Mouse (Mus musculus) kidney, postnatal 4 days (tissue): ENCODE results near the gene Kcnk13.
A peak's percentile ranks its signal among the peaks of the same experiment; 100 is the strongest.
"Not testable (repeated sequence)": the region's sequence is repeated elsewhere in the genome, so short reads cannot be mapped to it uniquely, and the experiment has no call there.

Experiments used
- DNase-seq, 2 experiments: peaks; one replicate each; pipeline ENCODE4 v3.0.0; 2021; ENCODE audit warnings: mixed read lengths in 2 of 2

The Kcnk13 gene

DNA sequence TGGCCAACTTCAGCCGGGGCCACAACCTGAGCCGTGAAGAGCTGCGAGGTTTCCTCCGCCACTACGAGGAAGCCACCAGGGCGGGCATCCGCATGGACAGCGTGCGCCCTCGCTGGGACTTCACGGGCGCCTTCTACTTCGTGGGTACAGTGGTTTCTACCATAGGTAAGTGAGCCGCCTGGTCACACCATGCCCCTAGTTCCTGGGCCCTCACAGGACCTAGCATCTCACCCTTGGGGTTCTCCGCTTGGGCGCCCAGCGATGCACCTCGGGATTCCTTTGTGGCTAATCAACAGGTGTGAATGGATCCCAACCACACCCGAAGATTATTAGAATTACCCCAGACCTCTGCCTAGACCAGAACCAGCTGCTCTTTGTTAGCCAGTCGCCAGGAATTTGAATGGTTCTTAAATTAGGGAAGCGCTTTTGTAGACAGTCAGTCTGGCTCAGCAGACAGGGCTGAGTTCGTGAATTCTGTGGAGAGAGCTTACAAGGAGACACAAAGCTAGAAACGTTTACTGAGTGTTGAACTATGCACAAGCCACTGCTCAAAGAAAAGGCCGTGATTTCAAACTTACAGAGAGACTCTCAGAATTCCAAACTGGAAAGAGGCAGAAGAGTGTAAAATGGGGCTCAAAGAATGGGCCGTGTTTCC lies 1.9 kb downstream of the Kcnk13 start:
- DNase-seq = peak in 1 of 2 experiments; percentile 35

DNA sequence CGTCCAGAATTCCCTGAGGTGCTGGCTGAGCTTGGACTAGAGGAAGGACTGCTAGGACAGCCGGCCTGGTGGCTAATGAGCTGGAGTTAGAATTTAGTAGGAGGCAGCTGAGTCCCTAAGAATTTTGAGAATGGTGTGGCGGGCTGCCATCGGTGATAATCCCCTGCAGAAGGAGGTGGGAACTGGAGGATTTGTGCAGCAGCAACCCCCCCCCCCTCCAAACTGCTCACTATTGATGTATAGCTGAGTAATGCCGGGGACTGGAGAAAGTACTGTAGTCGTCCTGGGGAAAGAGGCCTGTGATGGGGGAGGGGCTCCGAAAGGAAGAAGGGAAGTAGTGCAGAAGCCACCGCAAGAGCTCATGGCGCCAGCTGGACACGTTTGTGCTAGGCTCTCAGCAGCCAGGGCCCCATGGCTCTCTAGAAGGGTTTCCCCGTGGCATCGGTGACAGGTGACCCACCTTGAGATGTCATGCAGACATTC lies 2.6 kb downstream of the Kcnk13 start:
- DNase-seq = peak; percentile 40 to 44

DNA sequence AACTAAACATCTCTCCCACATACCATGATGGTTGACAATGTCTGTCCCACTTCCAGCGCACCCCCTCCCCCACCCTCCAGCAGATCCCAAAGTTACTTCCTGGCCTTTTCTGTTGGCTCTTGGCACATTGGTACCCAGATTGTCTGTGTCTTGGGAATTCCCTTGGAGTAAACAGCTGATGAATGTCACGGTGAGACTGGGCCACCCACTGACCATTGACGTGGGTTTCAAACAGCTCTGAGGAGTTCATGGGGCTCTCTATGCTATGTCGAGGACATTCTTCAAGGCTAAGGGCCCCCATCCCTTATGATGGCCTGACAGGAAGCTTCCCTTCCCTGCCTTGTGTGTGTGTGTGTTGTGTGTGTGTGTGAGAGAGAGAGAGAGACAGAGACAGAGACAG lies 5.6 kb downstream of the Kcnk13 start:
- no peak for DNase-seq

DNA sequence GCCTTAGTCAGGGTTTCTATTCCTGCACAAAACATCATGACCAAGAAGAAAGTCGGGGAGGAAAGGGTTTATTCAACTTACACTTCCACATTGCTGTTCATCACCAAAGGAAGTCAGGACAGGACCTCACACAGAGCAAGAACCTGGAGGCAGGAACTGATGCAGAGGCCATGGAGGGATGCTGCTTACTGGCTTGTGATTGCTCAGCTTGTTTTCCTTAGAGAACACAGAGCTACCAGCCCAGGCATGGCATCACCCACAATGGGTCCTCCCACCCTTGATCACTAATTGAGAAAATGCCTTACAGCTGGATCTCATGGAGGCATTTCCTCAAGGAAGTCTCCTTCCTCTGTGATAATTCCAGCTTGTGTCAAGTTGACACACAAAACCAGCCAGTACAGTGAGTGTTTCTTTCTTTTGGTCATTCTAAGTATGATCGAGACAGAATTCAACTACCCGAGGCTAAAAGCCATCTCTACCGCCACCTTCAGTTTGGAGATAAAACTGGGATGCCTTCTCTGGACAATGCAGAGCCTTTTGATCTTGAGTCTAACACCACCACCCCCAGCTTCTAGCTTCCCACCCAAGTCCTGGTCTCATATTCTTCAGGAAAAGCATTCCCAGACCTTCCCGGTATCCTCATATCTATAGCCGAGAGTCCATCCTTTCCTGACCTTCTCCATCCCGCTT lies 7.1 kb downstream of the Kcnk13 start:
- not testable (repeated sequence) for DNase-seq

DNA sequence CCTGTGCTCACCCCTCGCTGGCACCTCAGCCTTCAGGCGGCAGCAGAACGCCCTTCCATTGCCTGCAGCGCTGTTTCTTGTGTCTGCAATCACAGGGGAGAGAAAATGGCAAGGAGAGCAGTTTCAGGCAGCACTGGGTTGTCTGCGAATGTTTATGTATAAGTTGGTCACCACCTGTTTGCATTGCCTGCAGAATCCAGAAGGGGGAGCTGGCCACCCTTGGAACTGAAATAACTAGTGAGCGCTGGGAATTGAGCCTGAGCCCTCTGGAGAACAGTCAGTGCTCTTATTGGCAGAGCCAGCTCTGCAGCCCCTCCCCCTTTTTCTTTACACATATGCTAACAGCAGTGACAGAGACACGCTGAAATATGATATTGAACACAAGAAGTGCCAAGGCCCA lies 8.5 kb downstream of the Kcnk13 start:
- no peak for DNase-seq

DNA sequence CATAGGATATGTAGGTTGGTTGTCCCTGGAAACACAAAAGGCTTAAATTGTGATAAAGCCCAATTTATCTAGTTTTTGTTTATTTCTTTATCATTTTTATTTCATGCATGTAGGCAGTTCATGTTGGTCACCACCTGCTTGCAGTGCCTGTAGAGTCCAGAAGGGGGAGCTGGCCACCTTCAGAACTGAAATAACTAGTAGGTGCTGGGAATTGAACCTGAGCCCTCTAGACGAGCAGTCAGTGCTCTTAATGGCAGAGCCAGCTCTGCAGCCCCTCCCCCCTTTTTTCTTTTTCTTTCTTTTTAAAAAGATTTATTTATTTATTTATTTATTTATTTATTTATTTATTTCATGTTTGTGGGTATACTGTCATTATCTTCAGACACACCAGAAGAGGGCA lies 9.4 kb downstream of the Kcnk13 start:
- DNase-seq = no peak

DNA sequence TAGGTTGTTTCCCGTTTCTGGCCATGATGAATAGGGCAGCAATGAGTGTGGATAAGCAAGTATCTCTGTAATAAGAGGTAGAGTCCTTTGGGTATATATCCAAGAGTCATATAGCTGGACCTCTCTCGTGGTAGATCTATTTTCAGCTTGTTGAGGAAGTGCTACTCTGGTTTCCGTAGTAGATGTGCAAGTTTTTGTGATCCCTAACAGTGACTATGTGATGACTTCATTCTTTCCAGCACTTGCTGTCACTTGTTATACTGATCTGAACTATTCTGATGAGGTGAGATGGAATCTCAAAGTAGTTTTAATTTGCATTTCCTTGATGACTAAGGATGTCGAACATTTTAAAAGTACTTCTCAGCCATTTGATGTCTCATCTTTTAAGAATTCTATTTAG lies 15.2 kb downstream of the Kcnk13 start:
- DNase-seq = no peak

DNA sequence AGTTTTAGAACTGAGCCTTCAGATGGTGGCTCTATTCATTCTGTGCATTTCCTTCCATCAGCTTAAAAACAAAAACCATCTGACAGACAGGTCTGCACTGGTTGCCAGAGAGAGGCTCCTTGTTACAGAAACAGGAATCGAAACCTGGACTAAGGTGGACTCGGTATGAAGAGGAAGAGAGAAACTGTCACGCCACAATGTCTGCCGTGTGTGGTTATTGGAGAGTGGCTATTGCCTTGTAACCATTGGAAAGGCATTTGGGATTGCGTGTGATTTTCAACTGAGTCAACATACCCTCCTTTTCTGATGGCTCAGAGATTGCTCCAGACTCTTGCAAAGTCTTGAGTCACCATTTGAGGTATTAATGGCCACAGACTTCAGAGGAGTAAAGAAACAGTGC lies 22.5 kb downstream of the Kcnk13 start:
- no peak for DNase-seq

DNA sequence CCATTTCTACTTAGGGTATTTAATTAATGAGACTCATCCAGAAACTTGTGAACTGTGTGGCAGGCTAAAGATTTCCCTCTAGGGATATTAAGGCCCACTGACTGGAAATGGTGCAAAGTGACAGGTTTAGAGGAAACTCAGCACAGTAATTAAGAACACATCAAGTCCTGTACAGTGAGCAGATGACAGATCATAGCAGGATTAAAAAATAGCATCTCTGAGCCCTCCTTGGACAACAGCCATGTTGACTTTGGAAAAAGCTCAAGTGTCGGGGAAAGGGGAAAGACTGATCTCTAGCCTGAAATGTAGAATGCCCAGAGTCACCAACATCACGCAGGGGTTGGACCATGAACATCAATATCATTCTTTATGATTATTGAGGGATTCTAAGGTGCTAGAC lies 23.8 kb downstream of the Kcnk13 start:
- peak; percentile 19 to 31 for DNase-seq

DNA sequence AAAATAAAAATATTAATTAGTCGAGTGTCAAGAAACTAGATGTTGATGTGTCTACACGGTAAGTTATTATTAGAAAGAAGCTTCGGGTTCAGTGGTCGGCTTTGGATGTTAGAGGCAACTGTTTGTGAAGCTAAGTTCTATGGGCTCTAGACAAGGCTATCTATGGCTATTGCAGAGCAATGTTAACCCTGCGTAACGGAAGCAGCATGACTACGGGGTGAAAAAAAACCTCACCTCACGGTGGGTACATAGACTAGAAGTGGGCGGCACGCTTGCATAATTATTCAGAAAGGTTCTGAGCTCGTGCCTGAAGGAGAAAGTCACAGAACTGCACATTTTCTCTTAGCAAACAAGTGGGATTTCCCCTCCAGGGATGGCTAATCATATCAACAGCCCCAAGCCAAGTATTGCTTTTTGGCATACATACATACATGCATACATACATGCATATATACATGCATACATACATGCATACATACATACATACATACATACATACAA lies 28.1 kb downstream of the Kcnk13 start:
- DNase-seq = no peak

DNA sequence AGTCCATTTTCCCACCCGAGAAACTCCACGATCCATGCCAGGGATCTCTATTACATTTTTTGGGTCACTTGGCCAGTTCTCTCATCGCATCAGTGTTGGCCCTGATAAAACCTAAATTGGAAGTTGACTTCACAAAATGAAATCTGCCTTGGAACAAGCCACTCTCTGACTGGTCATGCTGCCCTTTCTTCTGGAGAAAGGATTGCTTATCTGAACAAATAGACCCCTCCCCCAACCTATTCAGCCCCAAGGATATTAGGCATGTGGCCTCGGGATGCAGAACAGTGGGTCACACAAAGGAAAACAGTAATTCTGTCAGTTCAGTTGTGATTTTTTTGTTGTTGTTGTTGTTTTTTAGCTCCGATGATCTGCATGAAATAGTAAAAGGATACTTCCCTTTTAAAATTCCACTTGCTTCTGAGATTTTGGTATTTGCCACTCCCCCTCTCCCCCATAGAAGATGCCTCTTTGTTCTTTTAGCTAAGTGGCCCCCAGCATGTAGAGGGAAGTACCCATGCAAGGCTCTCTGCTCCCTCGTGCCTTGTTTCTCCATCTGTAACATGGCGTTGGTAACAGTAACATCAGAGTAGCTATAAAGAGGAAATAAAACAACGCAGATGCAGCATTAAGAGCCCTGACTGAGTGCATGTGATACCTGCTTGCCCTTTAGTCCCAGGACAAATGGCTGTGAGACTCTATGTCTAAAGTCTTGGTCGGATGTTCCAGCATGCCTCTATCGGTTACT lies 29.0 kb downstream of the Kcnk13 start:
- no peak for DNase-seq

DNA sequence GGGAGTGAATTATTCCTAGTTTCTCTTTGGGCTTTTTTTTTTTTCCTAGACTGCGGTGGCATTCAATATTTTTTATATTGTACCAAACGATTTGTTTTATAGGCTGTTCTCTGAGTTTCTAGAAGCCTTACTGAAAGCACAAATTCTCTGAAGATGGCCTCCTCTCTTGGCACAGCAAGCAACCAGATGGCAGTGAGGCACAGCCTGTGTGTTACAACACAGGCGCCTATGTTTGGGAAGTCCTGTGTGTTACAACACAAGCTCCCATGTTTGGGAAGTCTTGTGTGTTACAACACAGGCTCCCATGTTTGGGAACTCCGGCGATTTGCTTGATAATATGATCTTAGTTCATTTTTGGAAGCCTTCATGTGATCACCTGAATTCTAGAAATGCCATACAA lies 31.7 kb downstream of the Kcnk13 start:
- no peak for DNase-seq

DNA sequence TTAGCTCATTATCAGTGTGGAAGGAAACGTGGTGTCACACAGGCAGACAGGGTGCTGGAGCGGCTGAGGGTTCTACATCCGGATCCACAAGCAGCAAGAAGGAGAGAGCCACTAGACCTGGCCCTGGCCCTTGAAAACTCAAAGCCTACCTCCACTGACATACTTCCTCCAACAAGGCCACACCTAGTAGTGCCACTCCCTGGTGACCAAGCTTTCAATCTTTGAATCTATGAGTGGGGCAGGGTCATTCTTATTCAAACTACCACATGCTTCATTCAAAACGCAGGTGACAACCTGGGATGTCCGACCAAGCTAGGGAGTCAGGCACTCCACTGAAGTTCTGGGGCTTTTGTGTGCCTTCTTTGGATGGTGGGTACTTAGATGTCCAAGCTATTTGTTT lies 35.4 kb downstream of the Kcnk13 start:
- no peak for DNase-seq

DNA sequence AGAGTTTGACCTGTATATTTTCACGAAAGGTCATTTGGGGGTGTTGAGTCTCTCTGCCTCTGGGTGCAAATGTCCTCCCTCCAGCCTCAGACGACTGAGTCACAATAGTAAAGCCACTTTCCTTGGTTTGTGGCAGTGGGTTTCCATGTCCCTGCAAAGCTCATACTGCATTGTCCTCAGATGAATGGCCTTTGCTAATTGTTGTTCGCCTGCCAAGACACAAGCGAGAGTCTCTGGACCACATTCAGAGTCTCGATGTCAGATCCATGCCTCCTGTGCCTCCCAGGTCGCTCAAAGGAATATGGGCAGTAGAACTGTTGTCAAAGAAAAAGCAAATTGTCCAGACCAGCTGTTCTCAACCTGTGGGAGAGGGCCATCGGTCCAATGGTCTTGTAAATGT lies 36.1 kb downstream of the Kcnk13 start:
- no peak for DNase-seq

DNA sequence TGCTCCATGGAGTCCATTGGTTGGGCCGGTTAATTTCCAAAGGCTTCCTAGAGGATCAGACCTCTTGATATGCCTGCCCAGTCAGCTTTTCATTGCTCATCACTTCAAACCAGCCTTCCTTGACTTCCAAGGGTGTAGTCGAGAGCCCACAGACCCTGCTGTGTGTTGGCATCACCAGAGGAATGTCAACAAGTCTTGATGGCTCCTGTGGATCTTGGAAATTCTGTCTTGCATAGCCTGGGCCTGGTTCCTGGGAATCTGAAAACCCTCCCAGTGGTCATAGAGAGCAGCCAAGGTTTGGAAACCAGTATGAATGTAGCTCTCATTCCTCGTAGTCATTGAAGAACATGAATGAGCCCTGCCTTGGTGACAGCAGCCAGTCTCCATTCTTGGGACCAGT lies 36.9 kb downstream of the Kcnk13 start:
- no peak for DNase-seq

DNA sequence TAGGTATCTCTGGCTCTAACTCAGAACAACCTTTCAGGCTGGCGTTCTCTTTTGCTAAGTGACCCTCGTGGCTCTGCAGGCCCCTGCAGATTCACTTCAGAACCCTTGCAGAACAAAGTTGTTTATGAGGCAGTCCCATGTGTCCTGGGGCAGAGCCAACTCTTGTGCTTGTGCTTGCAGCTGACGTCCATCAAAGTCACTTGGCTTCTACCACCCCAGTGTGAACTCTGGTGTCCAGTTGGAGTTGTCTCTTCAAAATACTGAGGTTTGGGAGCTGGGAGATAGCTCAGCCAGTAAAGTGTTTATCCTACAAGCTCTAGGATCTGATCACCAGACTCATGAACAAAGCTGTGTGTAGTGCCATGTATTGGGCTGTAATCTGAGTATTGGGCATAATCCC lies 37.6 kb downstream of the Kcnk13 start:
- peak; percentile 65 to 72 for DNase-seq

DNA sequence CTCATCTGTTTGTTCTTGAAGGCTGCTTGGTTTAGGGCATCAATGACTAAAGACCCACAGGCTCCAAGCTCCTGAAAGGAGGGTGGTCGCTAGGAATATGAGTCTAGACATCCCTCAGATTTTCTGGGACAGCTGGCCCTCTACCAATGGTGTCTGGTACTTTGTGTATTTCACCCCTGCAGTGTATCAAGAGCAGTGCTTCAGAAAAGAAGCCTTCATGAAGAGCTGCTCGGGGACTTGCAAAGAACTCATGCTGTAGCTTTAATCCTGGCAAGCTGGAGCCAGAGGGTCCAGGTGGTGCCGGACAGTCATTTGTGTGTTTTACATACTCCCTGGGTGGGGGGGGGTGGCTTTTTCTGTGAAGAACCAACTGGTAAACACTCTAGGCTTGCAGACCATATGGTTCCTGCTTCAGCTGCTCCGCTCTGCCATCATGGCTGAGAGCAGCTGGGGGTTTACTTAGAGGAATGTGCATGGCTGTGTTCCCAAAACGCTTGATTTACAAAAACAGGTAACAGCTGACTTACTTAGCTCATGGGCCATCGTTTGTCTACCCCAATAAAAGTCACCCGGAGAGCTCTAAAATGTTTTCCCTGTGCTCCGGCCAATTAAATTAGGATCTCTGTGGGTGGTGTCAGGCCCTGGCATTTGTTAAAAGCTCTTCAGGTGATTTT lies 38.8 kb downstream of the Kcnk13 start:
- peak; percentile 11 to 33 for DNase-seq

DNA sequence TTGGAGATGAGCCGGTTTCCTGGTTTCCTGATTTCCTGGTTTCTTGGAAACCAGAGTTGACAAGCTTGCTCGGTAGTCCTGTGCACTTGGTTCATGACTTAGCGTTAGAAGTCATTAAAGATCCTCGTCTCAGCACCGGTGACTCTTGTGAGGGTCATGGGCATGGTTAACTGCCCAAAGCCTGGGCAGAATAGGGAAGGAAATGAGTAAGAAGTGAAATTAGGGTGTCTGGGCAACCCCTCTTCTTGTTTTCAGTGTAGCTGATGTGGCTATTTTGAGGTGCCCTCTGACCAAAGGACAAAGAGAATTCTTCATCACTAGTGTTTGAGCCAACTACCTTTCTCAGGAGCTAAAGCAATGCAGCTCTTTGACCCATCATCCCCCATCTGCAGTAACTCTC lies 41.0 kb downstream of the Kcnk13 start:
- DNase-seq = no peak

DNA sequence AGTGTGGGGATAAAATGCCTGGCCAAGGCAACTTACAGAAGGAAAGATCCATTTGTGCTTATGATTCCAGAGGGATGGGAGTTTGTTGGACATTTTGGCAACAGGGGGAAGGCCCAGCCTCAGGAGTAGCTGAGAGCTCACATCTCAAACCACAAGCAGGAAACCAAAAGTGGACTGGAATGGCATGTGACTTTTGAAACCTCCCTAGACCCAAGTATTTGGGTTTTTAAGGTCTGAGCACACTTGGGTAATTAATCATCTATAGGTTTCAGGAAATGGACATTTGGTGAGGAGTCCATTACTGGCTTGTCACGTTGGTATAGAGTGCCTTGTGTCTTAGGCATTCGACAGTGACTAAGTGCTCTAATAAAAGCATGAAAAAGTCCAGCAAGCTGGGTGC lies 42.4 kb downstream of the Kcnk13 start:
- DNase-seq = no peak

DNA sequence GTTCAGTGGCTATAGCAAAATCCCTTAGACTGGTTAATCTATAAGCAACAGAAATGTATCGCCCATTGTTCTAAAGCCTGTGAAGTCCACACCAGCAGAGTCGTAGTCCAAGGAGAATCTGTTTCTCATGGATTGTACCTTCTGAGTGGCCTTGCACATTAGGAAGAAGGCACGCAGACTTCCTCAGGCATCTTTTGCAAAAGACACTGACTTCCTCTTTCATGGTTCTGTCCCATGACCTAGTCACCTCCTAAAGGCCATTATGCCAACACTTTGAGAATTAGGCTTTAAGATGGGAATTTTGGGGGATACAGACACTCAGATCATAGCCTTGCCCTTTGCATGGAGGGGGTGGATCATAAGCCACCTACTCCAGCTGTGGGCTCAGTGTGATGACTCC lies 48.5 kb downstream of the Kcnk13 start:
- DNase-seq = no peak

DNA sequence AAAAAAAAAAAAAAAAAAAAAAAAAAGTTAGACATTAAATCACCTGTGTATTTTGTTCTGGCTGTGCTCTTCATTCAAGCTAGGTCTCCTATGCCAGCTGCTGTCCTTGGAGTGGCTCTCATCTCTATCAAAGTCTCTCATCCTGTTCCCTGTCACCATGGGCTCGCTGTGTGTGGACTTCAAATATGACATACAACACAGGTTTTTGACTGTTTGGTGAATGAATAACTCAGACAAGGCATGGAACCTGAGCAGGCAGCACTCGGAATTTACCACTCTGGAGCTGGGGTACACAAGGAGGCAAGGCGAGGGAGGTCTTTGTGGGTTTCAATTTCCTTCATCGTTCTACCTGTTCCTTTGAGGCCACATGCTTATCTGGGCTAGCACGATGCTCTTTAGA lies 50.8 kb downstream of the Kcnk13 start:
- DNase-seq = no peak

DNA sequence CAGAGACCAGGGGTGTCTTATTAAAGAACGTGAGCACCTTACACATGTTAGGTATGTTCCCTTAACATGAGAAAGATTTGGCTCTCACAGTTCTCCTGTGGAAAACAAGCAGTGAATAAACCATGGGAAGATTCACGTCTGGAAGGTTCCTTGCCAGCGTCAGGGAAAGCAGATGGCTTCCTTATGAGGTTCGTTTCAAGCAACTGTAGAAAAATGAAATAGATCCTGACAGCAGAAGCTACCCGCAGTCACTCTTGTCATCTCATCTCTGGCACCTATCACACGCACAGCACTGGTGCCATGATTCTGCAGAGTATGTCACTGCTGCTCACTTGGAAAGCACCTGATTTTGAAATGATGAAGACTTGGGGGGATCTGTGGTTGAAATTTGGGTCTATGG lies 53.4 kb downstream of the Kcnk13 start:
- no peak for DNase-seq

DNA sequence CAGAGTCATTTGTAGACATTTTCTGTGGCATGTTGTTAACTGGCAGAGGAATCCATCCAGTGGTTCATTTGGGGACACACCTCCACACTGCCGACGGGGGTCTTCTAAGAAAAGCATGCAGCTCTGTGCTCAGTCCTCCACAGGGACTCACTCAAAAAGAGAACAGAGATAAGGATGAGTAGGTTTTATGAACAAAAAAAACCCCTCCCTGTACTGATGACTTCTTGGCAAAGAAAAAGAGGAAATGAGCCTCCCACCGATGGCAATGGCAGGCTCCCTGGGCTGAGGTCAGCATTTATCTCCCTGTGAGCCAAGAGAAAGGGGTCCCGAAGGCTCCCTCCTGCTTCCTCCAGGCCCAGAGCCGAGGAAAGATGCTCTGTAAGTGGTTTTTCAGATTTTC lies 58.2 kb downstream of the Kcnk13 start:
- DNase-seq = no peak
